Mouse (Mus musculus): ENCODE measurements around the gene Dbi.

The Dbi gene

GRCm38 (mm10) chr1:120074931-120075330 lies 45.9 kb downstream of the Dbi start:
- POLR2A ChIA-PET = interaction anchor here in 3 of 4 experiments (0.9 to 2.8 kb wide), 13 partner anchors 8 to 48 kb away, joined by 3 to 14 read pairs (median 5); partner anchors contain the start of genes 3110009E18Rik (in 2 of the 3) and Dbi (in 2 of the 3)
- CTCF ChIA-PET = interaction anchor here in 2 of 4 experiments (0.6 to 1.6 kb wide), 3 partner anchors 19 to 40 kb away, joined by 3 to 9 read pairs (median 3); no protein-coding TSS in a partner anchor

DNA sequence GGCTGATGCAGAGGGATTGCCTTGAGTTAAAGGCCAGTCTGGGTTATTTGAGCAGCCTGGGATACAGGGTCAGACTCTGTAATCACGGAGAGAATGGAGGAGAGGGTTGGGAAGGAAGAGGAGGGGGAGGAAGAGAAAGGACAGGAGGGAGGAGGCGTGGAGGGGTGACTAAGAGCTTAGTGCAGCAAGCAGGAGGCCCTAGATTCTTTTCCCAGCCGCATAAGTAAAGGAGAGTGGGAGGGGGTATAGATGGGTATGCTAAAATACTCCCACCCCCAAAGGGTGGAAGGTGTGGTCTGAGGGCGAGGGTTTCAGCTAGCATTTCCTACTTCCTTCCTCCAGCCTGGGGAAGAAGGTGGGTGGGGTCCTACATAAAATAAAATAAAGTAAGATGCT lies 46.6 kb downstream of the Dbi start:
- ChIA-PET CTCF (interaction anchor here in 2 of 4 experiments (0.6 to 1.6 kb wide), 4 partner anchors 13 to 40 kb away, joined by 3 to 9 read pairs (median 3); no protein-coding TSS in a partner anchor), POLR2A (interaction anchor here in 3 of 4 experiments (0.6 to 2.8 kb wide), 19 partner anchors 9 to 577 kb away, joined by 3 to 14 read pairs (median 5); partner anchors contain the start of genes 3110009E18Rik (in 2 of the 3) and Dbi (in 2 of the 3))

DNA sequence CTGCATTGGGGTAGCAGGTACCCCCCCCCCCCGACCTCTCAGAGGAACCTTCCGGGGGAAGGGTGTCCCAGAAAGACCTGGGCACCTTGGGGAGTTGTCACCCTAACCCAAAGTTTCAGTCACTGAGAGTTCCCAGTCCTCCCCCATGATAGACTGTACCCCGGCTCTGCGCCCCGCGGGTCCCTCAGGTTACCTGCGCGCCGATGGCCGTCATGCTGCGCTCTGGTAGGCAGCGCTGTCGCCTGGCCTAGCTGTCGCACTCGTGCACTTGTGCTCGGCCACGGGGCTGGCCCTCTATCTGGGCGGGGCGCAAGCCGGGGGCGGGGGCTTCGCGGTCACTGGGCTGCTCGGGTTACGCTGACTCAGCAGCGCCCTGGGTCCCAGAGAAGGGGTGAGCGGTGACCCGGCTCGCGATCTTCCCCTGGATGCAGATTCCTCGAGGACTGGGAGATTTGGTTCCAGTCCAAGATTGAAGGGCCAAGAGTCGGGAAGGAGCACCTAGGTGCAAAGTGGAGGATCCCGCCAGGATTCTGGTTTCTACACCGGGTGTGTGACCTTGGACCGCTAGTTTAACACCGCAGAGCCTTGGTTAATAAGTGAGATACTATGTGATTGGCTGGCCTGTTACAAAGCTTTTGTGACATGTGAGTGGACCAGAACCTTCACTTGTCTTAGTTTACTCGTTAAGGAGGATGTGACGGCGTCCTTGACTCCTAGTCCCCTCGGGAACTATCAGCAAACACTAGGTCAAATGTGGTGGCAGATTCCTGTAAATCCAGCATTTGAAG lies 47.2 kb downstream of the Dbi start, which contains the start of gene Tmem37:
Gene Tmem37, minus strand, starts transcription at position 556 of the 788 bp plus-strand sequence.
- POLR2A ChIA-PET = interaction anchor here (0.6 to 2.8 kb wide), 25 partner anchors 8 to 576 kb away, joined by 3 to 14 read pairs (median 4); partner anchors contain the start of genes 3110009E18Rik (in 2 of the 4) and Dbi (in 2 of the 4)

DNA sequence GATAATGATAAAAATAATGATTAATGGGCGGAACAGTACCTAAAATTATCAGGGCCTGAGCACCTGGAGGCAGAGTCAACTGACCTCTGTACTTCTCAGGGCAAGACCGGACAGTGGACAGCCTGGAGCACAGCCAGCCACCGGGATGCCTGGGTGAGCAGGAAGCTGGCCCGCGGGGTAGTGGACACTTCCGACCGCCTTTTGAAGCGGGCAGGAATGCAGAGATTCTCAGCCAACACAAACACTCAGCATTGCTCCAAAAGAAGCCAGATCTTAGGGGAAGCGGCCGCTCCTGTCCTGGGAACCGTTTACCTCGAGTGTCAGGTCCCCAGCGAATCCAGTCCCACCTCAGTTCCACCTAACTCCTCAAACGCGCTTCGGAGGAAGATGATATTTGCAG lies 48.0 kb downstream of the Dbi start:
- ChIA-PET CTCF (interaction anchor here in 1 of 4 experiments (1.1 kb wide), 1 partner anchor 11 kb away, joined by 3 read pairs; no protein-coding TSS in a partner anchor), POLR2A (interaction anchor here in 3 of 4 experiments (0.6 to 2.8 kb wide), 9 partner anchors 9 to 1357 kb away, joined by 3 to 14 read pairs (median 4); no protein-coding TSS in a partner anchor)

More for the DNA sequence above, 47.2 kb downstream of the Dbi start, which contains the start of gene Tmem37:
- CTCF ChIA-PET = interaction anchor here (0.5 to 1.6 kb wide), 5 partner anchors 12 to 81 kb away, joined by 3 to 9 read pairs (median 3); no protein-coding TSS in a partner anchor

GRCm38 (mm10) chr1:120071133-120071532 lies 49.7 kb downstream of the Dbi start:
- ChIA-PET POLR2A (interaction anchor here in 1 of 4 experiments (0.6 kb wide), 1 partner anchor 115 kb away, joined by 3 read pairs; no protein-coding TSS in a partner anchor), CTCF (interaction anchor here in 1 of 4 experiments (0.5 kb wide), 1 partner anchor 236 kb away, joined by 3 read pairs; no protein-coding TSS in a partner anchor)

DNA sequence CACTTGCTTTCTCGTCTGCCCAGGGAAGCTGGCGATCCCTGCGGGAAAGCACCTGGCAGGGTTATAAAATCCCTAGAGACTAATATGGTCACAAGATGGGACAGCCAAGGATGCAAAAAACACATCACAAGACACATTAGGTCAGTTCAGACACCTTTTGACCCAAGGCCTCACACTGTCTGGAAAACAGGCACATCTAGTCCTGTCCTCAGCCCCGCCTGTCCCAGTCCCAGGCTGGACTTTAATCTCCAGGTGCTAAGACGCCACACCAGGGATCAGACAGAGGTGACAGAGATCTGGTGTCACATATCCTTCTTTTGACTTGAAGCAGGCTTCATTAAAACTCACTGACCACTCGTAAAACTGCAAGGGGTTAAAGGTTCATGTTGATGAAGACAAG lies 50.7 kb downstream of the Dbi start:
- CTCF ChIA-PET = interaction anchor here in 2 of 4 experiments (0.5 to 1.0 kb wide), 2 partner anchors 11 to 28 kb away, joined by 4 to 8 read pairs; no protein-coding TSS in a partner anchor

DNA sequence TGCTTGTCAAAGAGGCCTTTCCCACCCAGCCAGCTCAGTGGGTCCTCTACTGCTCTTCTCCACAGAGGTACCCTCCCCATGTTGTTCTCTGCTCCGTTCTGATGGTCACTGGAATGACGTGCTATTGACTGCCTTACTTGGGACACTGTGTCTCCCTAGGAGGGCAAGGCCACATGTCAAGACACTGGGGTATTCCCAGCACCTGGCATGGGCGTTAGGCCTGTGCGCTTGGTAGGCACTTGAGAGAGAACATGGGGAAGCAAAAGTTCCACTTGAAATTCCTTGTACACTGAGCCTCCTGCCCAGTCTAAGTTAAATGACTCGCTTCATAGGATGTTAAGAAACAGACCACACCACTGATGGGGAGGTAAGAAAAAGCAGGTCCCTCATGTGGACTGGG lies 51.8 kb downstream of the Dbi start:
- ChIA-PET POLR2A (interaction anchor here in 1 of 4 experiments (0.6 kb wide), 2 partner anchors 586 to 1610 kb away, joined by 3 to 5 read pairs; no protein-coding TSS in a partner anchor), CTCF (no interaction called here)

More for the DNA sequence above, 50.7 kb downstream of the Dbi start:
- POLR2A ChIA-PET = interaction anchor here in 1 of 4 experiments (1.1 to 1.4 kb wide), 2 partner anchors 16 to 19 kb away, joined by 4 read pairs; no protein-coding TSS in a partner anchor

GRCm38 (mm10) chr1:120066625-120067024 lies 54.3 kb downstream of the Dbi start:
- ChIA-PET POLR2A (interaction anchor here in 2 of 4 experiments (0.7 to 0.9 kb wide), 2 partner anchors 12 to 552 kb away, joined by 3 read pairs; no protein-coding TSS in a partner anchor), CTCF (no interaction called here)

GRCm38 (mm10) chr1:120066159-120066558 lies 54.7 kb downstream of the Dbi start:
- CTCF ChIA-PET = interaction anchor here in 1 of 4 experiments (0.5 kb wide), 1 partner anchor 11 kb away, joined by 3 read pairs; no protein-coding TSS in a partner anchor
- POLR2A ChIA-PET = interaction anchor here in 2 of 4 experiments (0.7 to 0.9 kb wide), 2 partner anchors 11 to 552 kb away, joined by 3 read pairs; no protein-coding TSS in a partner anchor

- CTCF ChIA-PET = interaction anchor here in 2 of 4 experiments (0.6 to 1.0 kb wide), 2 partner anchors 42 to 277 kb away, joined by 3 to 4 read pairs; no protein-coding TSS in a partner anchor
- POLR2A ChIA-PET = interaction anchor here in 3 of 4 experiments (1.1 to 1.9 kb wide), 7 partner anchors 10 to 57 kb away, joined by 3 to 14 read pairs (median 4); partner anchors contain the start of genes 3110009E18Rik (in 2 of the 3), Dbi (in 2 of the 3) and Tmem37 (in 2 of the 3)
These were observed 56.7 kb downstream of the Dbi start for GRCm38 (mm10) chr1:120064036-120064682.
